Mouse (Mus musculus): Measurements from ENCODE around the gene Dst. TPM values are rescaled to one million over a fixed set of nuclear protein-coding genes. Genes with fewer than 3 reads are reported as not detected.

The Dst gene
- total and polyA plus RNA-seq, 2 experiments from 2014 or later: 21.7 to 106 TPM

DNA sequence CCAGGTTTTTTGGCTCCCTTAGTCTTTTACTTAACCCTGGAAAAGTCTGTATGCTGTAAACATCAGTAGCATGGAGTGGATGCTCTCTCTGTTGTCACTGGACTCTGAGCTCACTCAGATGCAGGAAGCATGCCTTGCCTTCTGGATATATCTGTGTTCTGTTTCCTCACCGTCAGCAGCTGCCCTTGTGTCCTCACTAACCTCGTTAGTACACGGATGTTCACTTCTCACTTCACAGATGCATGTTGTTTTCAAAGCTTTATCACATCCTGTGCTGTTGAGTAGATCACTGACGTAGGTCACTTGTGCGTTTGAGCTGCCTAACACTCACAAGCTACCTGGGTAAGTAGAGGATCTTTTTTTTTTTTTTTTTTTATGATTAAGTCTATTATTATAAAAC, 279.5 kb downstream of the Dst start:
- DNase-seq (ENCODE audit: low spot score) (no peak), ATAC-seq (ENCODE audit: insufficient read depth, low read depth) (no peak)
- peaks cover 80% of the 10 kb centered on the region for H3K36me3 ChIP-seq (replicated peaks; ENCODE audit: control insufficient read depth, insufficient read depth, low read length)
- H3K9ac ChIP-seq (replicated peaks; ENCODE audit: low read depth, low read length): no peak overlapping the region
- 57% methylated on average over 5 of the region's 5 CpGs for WGBS
- no peak overlapping the region for H3K4me2 ChIP-seq (ENCODE audit: low read depth, low read length)
- H3K4me3 ChIP-seq (ENCODE audit: low read depth, low read length): no peak overlapping the region
- no peak overlapping the region for H3K27ac ChIP-seq (ENCODE audit: low read depth)
- H3K27me3 ChIP-seq (ENCODE audit: control insufficient read depth, insufficient read depth, low read length): no peaks in the 10 kb centered on the region
- no peaks in the 10 kb centered on the region for H3K9me3 ChIP-seq (replicated peaks; ENCODE audit: control insufficient read depth, low read length)
- TF ChIP-seq EP300 (IDR thresholded peaks at IDR 0.05; ENCODE audit: low read depth) (no peak), CTCF (IDR thresholded peaks at IDR 0.05; ENCODE audit: low read depth) (no peak)
- no peaks in the 10 kb centered on the region for H3K4me1 ChIP-seq (ENCODE audit: control insufficient read depth, insufficient read depth)

DNA sequence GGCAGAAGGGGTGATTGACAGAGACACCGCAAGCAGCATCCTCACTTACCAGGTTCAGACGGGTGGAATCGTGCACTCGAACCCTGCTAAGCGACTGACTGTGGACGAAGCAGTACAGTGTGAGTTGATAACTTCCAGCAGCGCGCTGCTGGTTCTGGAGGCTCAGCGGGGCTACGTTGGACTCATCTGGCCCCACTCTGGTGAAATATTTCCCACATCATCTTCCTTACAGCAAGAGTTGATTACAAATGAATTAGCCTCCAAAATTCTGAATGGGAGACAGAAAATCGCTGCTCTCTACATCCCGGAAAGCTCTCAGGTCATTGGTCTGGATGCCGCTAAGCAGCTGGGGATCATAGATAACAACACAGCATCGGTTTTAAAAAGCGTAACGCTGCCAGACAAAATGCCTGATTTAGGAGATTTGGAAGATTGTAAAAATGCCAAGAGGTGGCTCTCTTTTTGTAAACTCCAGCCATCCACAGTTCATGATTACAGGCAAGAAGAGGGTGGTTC, 280.8 kb downstream of the Dst start:
- peaks cover 82% of the 10 kb centered on the region for H3K36me3 ChIP-seq (replicated peaks; ENCODE audit: control insufficient read depth, insufficient read depth, low read length)
- no peaks in the 10 kb centered on the region for H3K9me3 ChIP-seq (replicated peaks; ENCODE audit: control insufficient read depth, low read length)
- no peak for DNase-seq (ENCODE audit: low spot score)
- no peak overlapping the region for H3K4me3 ChIP-seq (ENCODE audit: low read depth, low read length)
- ATAC-seq (ENCODE audit: insufficient read depth, low read depth): no peak
- H3K4me2 ChIP-seq (ENCODE audit: low read depth, low read length): no peak overlapping the region
- WGBS: 79% methylated on average over 16 of the region's 16 CpGs
- H3K27ac ChIP-seq (ENCODE audit: low read depth): no peak overlapping the region
- H3K9ac ChIP-seq (replicated peaks; ENCODE audit: low read depth, low read length): no peak overlapping the region
- H3K4me1 ChIP-seq (ENCODE audit: control insufficient read depth, insufficient read depth): no peaks in the 10 kb centered on the region
- TF ChIP-seq EP300 (IDR thresholded peaks at IDR 0.05; ENCODE audit: low read depth) (no peak), CTCF (IDR thresholded peaks at IDR 0.05; ENCODE audit: low read depth) (no peak)
- H3K27me3 ChIP-seq (ENCODE audit: control insufficient read depth, insufficient read depth, low read length): no peaks in the 10 kb centered on the region

DNA sequence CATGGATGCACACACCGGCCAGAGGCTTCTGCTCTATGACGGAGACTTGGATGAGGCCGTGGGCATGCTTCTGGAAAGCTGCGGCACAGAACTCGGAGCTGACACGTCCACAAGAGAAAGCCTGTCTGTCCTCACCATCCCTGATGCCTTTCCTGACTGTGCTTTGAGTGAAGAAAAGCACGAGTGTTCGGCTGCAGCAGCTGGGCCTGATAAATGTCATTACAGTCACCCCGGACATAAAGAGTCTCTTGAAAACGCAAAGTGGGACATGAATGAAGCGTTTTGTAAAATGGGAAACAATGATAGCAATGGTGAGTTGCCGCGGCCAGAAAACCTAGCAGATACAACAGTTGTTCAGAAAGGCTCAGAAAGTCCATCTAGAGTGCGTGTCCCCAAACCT, 281.3 kb downstream of the Dst start:
- no peak overlapping the region for H3K4me3 ChIP-seq (ENCODE audit: low read depth, low read length)
- H3K36me3 ChIP-seq (replicated peaks; ENCODE audit: control insufficient read depth, insufficient read depth, low read length): peaks cover 87% of the 10 kb centered on the region
- no peaks in the 10 kb centered on the region for H3K27me3 ChIP-seq (ENCODE audit: control insufficient read depth, insufficient read depth, low read length)
- no peak overlapping the region for H3K27ac ChIP-seq (ENCODE audit: low read depth)
- 44% methylated on average over 14 of the region's 14 CpGs for WGBS
- no peaks in the 10 kb centered on the region for H3K9me3 ChIP-seq (replicated peaks; ENCODE audit: control insufficient read depth, low read length)
- H3K4me2 ChIP-seq (ENCODE audit: low read depth, low read length): no peak overlapping the region
- TF ChIP-seq EP300 (IDR thresholded peaks at IDR 0.05; ENCODE audit: low read depth) (no peak), CTCF (IDR thresholded peaks at IDR 0.05; ENCODE audit: low read depth) (no peak)
- no peak for DNase-seq (ENCODE audit: low spot score)
- no peaks in the 10 kb centered on the region for H3K4me1 ChIP-seq (ENCODE audit: control insufficient read depth, insufficient read depth)
- no peak for ATAC-seq (ENCODE audit: insufficient read depth, low read depth)
- no peak overlapping the region for H3K9ac ChIP-seq (replicated peaks; ENCODE audit: low read depth, low read length)

DNA sequence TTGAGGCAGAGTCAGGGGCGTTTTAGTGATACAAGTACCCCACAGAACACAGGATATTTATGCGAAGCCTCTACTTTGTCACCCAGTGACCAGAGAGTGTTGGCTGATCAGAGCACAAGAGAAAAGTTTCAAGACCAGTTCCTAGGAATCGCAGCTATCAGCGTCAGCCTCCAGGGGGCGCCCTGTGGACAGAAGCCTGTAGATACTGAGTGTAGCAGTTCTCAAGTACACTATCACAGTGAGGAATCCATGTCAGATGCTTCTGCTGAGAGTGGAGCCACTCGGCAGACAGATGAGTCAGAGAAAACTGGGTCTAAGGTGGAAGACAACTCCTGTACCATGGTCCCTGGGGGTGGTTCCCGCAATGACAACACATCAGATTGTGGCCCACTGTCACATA, 281.9 kb downstream of the Dst start:
- H3K9ac ChIP-seq (replicated peaks; ENCODE audit: low read depth, low read length): no peak overlapping the region
- no peaks in the 10 kb centered on the region for H3K27me3 ChIP-seq (ENCODE audit: control insufficient read depth, insufficient read depth, low read length)
- peak; percentile 47; the same call in 1 of the 2 replicates for ATAC-seq (ENCODE audit: insufficient read depth, low read depth)
- DNase-seq (ENCODE audit: low spot score): peak; percentile 33
- H3K4me3 ChIP-seq (ENCODE audit: low read depth, low read length): no peak overlapping the region
- H3K36me3 ChIP-seq (replicated peaks; ENCODE audit: control insufficient read depth, insufficient read depth, low read length): peaks cover 89% of the 10 kb centered on the region
- no peaks in the 10 kb centered on the region for H3K4me1 ChIP-seq (ENCODE audit: control insufficient read depth, insufficient read depth)
- no peak overlapping the region for H3K27ac ChIP-seq (ENCODE audit: low read depth)
- 57% methylated on average over 7 of the region's 7 CpGs for WGBS
- no peak overlapping the region for H3K4me2 ChIP-seq (ENCODE audit: low read depth, low read length)
- peak; percentile 57 for TF ChIP-seq CTCF (IDR thresholded peaks at IDR 0.05; ENCODE audit: low read depth)
- no peak for TF ChIP-seq EP300 (IDR thresholded peaks at IDR 0.05; ENCODE audit: low read depth)
- no peaks in the 10 kb centered on the region for H3K9me3 ChIP-seq (replicated peaks; ENCODE audit: control insufficient read depth, low read length)

DNA sequence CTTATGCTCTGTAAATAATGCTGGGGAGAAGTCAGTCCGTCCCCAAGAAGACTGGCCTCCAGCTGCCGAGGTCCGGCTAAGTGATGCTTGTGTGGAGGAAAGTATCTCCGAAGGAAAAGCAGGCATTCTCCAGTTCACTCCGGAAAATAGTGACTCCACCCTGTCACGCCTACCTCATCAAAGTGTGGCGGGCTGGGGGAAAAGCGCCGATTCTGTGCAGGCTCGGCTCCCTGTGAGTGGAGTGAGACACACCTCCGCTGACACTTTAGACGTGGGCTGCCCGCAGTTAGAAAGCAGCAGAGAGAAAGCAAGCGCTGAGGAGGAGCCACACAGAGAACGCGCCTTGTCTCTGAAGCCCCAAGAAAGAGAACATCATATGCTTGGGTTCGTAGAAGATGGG, 284.1 kb downstream of the Dst start:
- Histone ChIP-seq H3K27me3 (ENCODE audit: control insufficient read depth, insufficient read depth, low read length) (no peaks in the 10 kb centered on the region), H3K4me1 (ENCODE audit: control insufficient read depth, insufficient read depth) (no peaks in the 10 kb centered on the region), H3K36me3 (replicated peaks; ENCODE audit: control insufficient read depth, insufficient read depth, low read length) (peaks cover 95% of the 10 kb centered on the region), H3K9me3 (replicated peaks; ENCODE audit: control insufficient read depth, low read length) (no peaks in the 10 kb centered on the region), H3K4me2 (ENCODE audit: low read depth, low read length) (no peak overlapping the region), H3K4me3 (ENCODE audit: low read depth, low read length) (no peak overlapping the region), H3K27ac (ENCODE audit: low read depth) (no peak overlapping the region), H3K9ac (replicated peaks; ENCODE audit: low read depth, low read length) (no peak overlapping the region)
- ATAC-seq (ENCODE audit: insufficient read depth, low read depth) (no peak), DNase-seq (ENCODE audit: low spot score) (no peak)
- 89% methylated on average over 17 of the region's 17 CpGs for WGBS
- TF ChIP-seq CTCF (IDR thresholded peaks at IDR 0.05; ENCODE audit: low read depth): no peak
- no peak for TF ChIP-seq EP300 (IDR thresholded peaks at IDR 0.05; ENCODE audit: low read depth)

DNA sequence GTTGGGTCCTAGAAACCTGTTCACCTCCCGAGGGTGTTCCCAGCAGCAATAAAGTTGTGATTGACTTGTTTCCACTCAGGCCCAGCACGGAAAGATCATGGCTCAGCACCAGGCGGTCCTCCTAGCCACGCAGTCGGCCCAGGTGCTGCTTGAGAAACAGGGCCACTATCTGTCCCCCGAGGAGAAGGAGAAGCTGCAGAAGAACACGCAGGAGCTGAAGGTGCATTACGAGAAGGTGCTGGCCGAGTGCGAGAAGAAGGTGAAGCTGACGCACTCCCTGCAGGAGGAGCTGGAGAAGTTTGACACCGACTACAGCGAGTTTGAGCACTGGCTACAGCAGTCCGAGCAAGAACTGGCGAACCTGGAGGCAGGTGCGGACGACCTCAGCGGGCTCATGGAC, 292.8 kb downstream of the Dst start:
- no peak for ATAC-seq (ENCODE audit: insufficient read depth, low read depth)
- WGBS: 87% methylated on average over 18 of the region's 18 CpGs
- Histone ChIP-seq H3K9me3 (replicated peaks; ENCODE audit: control insufficient read depth, low read length) (no peaks in the 10 kb centered on the region), H3K4me1 (ENCODE audit: control insufficient read depth, insufficient read depth) (no peaks in the 10 kb centered on the region), H3K36me3 (replicated peaks; ENCODE audit: control insufficient read depth, insufficient read depth, low read length) (peaks cover 93% of the 10 kb centered on the region), H3K27ac (ENCODE audit: low read depth) (no peak overlapping the region), H3K4me3 (ENCODE audit: low read depth, low read length) (no peak overlapping the region), H3K4me2 (ENCODE audit: low read depth, low read length) (no peak overlapping the region), H3K9ac (replicated peaks; ENCODE audit: low read depth, low read length) (no peak overlapping the region), H3K27me3 (ENCODE audit: control insufficient read depth, insufficient read depth, low read length) (no peaks in the 10 kb centered on the region)
- DNase-seq (ENCODE audit: low spot score): no peak
- TF ChIP-seq CTCF (IDR thresholded peaks at IDR 0.05; ENCODE audit: low read depth): no peak
- TF ChIP-seq EP300 (IDR thresholded peaks at IDR 0.05; ENCODE audit: low read depth): no peak

Measured in heart, postnatal 0 days (tissue).